Mouse (Mus musculus): ENCODE data around the gene Mafg. TPM values are rescaled to one million over a fixed set of nuclear protein-coding genes. Genes with fewer than 3 reads are reported as not detected.

The Mafg gene
- total RNA-seq, 2 experiments from 2014 or later = 85.5 to 89.8 TPM

GRCm38 (mm10) chr11:120623961-120624679 is 9.3 kb downstream of the Mafg start:
- peak; percentile 54 to 65 for DNase-seq (ENCODE audit: low spot score in 2 of 2)

GRCm38 (mm10) chr11:120622805-120623204 is 10.6 kb downstream of the Mafg start:
- no peak for DNase-seq (ENCODE audit: low spot score in 2 of 2)

- no peak for DNase-seq (ENCODE audit: low spot score in 2 of 2)
Measured at GRCm38 (mm10) chr11:120620195-120620594, 13.2 kb downstream of the Mafg start.

GRCm38 (mm10) chr11:120618619-120619535 is 14.5 kb downstream of the Mafg start:
- no peak for DNase-seq (ENCODE audit: low spot score in 2 of 2)

GRCm38 (mm10) chr11:120617519-120618112 is 15.8 kb downstream of the Mafg start, which contains the start of gene Pcyt2:
Pcyt2 (minus strand) TSS chr11:120617936.
- peak; percentile 86 to 92 for DNase-seq (ENCODE audit: low spot score in 2 of 2)

GRCm38 (mm10) chr11:120616617-120617294 is 16.6 kb downstream of the Mafg start:
- no peak for DNase-seq (ENCODE audit: low spot score in 2 of 2)

- no peak for DNase-seq (ENCODE audit: low spot score in 2 of 2)
Measured at GRCm38 (mm10) chr11:120615606-120616203, 17.7 kb downstream of the Mafg start.

- no peak for DNase-seq (ENCODE audit: low spot score in 2 of 2)
Measured at GRCm38 (mm10) chr11:120615167-120615566, 18.2 kb downstream of the Mafg start.

GRCm38 (mm10) chr11:120613976-120614375 is 19.4 kb downstream of the Mafg start:
- DNase-seq (ENCODE audit: low spot score in 2 of 2) = no peak

GRCm38 (mm10) chr11:120613481-120613972 is 19.9 kb downstream of the Mafg start:
- DNase-seq (ENCODE audit: low spot score in 2 of 2) = no peak

- DNase-seq (ENCODE audit: low spot score in 2 of 2) = peak; percentile 63 to 67
Measured at GRCm38 (mm10) chr11:120612763-120613162, 20.6 kb downstream of the Mafg start.

GRCm38 (mm10) chr11:120610477-120611046 is 22.8 kb downstream of the Mafg start:
- DNase-seq (ENCODE audit: low spot score in 2 of 2) = no peak

GRCm38 (mm10) chr11:120609250-120609649 is 24.1 kb downstream of the Mafg start:
- no peak for DNase-seq (ENCODE audit: low spot score in 2 of 2)

GRCm38 (mm10) chr11:120608241-120609034 is 25.0 kb downstream of the Mafg start, which contains the start of gene Npb:
Npb (plus strand) TSS chr11:120608477.
- DNase-seq (ENCODE audit: low spot score in 2 of 2) = no peak

- DNase-seq (ENCODE audit: low spot score in 2 of 2) = no peak
Measured at GRCm38 (mm10) chr11:120606764-120607163, 26.6 kb downstream of the Mafg start.

- DNase-seq (ENCODE audit: low spot score in 2 of 2) = no peak
Measured at GRCm38 (mm10) chr11:120605667-120606066, 27.7 kb downstream of the Mafg start.

- DNase-seq (ENCODE audit: low spot score in 2 of 2) = no peak
Measured at GRCm38 (mm10) chr11:120603545-120603944, 29.9 kb downstream of the Mafg start.

- DNase-seq (ENCODE audit: low spot score in 2 of 2) = no peak
Measured at GRCm38 (mm10) chr11:120600716-120601115, 32.7 kb downstream of the Mafg start.

- no peak for DNase-seq (ENCODE audit: low spot score in 2 of 2)
Measured at GRCm38 (mm10) chr11:120598990-120599549, 34.3 kb downstream of the Mafg start.
